Mouse (Mus musculus): Measurements from ENCODE around the gene Acbd6. TPM values are rescaled to one million over a fixed set of nuclear protein-coding genes. Genes with fewer than 3 reads are reported as not detected.

Acbd6 gene
- polyA plus RNA-seq (2015; fragmentation: Nextera tagmentation; extraction: Ambion mirVana) = 74.6 and 77.7 TPM in 2 replicates

DNA sequence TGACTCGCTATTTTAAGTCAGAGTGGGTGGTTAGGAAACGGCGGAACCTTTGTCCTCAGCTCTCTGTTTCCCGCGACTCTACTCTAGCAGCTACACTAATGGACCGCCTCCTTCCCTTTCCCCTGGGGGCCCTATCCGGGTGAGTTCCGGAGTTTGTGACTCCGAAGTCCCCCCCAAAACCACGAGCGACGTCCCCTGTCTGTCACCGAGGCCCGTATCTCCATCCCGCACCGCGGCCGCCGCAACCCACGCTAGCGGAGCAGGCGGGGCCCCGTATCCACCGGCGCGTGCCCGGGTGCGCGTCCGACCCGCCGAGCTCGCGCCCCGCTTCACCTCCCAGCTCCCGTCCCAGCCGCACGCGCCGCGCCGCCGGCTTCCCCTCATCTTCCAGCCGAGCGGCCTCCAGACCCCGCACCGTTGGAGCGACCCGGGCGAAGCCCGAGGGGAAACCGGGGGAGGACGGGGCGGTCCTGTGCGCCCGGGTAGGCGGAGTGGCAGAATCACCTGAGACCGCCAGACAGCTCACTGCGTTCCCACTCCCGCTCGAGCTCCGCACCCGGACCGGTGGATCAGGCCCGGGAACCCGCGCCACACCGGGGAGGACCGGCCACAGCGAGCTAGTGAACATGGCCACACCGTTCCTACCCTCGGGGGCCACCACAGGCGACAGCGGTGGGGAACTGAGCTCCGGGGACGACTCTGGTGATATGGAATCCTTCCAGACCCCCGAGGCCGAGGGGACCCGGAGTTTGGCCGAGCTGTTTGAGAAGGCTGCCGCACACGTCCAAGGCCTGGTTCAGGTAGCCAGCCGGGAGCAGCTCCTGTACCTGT is at the start of gene Acbd6:
Gene Acbd6, plus strand, starts transcription at position 109 of the 831 bp plus-strand sequence.
- no peaks in the 10 kb centered on the region for H3K27me3 ChIP-seq
- H3K4me2 ChIP-seq = peak within 1 kb of the TSS; percentile 90
- peak within 1 kb of the TSS; percentile 95 for H3K9ac ChIP-seq
- no peaks in the 10 kb centered on the region; the same call in 1 of the 2 replicates for H3K36me3 ChIP-seq
- H3K27ac ChIP-seq = peak within 1 kb of the TSS; percentile 83
- H3K4me3 ChIP-seq = peak within 1 kb of the TSS; percentile 95
- peaks cover 18% of the 10 kb centered on the region for H3K4me1 ChIP-seq
- WGBS = under 1% methylated on average over 80 of the region's 83 CpGs
- ATAC-seq (ENCODE audit: insufficient number of reproducible peaks, insufficient read depth, low FRiP score, low TSS enrichment, low read depth) = peak; percentile 81
- H3K9me3 ChIP-seq = no peaks in the 10 kb centered on the region

DNA sequence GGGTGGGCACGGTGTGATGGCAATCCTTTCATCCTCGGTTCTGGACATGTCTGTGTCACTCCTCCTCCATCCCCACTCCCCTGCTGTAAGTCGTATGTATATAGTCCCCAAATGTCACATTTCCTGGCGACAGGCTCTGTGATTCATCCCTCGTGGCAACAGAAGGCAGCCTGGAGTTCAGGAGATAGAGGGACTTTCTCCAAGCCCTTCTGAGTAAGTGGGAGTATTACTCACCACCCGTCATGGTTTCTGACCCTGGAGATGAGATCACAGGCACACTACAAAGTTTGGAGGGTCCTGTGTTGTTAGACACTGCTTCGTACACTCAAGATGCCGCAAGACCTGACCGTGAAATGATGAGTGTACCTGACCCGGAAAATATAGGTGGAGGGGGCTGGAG is 47.7 kb upstream of the Acbd6 start:
- Histone ChIP-seq H3K27ac (no peak overlapping the region), H3K4me2 (no peak overlapping the region), H3K4me3 (no peak overlapping the region), H3K36me3 (no peaks in the 10 kb centered on the region), H3K9ac (no peak overlapping the region), H3K9me3 (no peaks in the 10 kb centered on the region), H3K27me3 (no peaks in the 10 kb centered on the region), H3K4me1 (peaks cover 7% of the 10 kb centered on the region)
- 69% methylated on average over 10 of the region's 10 CpGs for WGBS
- no peak for ATAC-seq (ENCODE audit: insufficient number of reproducible peaks, insufficient read depth, low FRiP score, low TSS enrichment, low read depth)

DNA sequence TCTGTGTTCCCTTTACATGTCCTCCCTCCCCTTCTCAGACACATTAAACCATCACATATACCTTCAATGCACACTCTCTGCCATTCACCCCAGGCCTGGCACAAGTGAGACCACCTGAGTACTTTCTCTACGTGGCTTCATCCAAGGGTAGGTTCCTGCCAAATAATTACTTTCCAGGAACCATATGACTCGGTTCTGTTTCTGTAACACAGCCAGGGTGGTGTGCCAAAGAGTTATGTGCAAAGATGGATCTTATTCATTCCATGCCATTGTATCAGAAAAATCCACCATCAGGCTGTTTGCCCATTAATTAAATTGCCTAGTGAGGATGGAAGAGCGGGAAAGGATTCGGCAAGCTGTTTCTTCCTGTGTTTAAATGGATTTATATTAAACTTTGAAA is 42.1 kb upstream of the Acbd6 start:
- 85% methylated on average over 4 of the region's 4 CpGs for WGBS
- H3K4me3 ChIP-seq = no peak overlapping the region
- H3K4me2 ChIP-seq = no peak overlapping the region
- peaks cover 5% of the 10 kb centered on the region for H3K9me3 ChIP-seq
- no peaks in the 10 kb centered on the region for H3K36me3 ChIP-seq
- no peak for ATAC-seq (ENCODE audit: insufficient number of reproducible peaks, insufficient read depth, low FRiP score, low TSS enrichment, low read depth)
- no peak overlapping the region for H3K9ac ChIP-seq
- no peak overlapping the region for H3K27ac ChIP-seq
- no peaks in the 10 kb centered on the region for H3K4me1 ChIP-seq
- no peaks in the 10 kb centered on the region for H3K27me3 ChIP-seq

DNA sequence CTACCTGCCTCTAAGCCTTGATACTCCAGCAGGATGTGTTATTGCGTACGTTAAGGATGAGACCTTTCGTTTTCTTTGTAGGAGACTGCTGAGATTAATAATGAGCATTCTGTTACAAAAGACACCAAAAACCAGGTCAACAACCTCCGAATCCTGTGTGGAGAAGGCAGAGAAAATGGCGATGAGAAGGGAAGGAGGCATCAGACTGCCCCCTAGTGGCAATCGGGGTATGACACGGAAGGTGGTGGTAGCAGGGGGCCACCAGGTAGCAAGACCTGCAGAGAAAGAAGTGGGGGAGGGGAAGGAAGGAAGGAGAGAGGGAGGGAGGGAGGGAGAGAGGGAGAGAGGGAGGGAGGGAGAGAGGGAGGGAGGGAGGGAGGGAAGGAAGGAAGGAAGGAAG is 41.3 kb upstream of the Acbd6 start:
- Histone ChIP-seq H3K4me2 (no peak overlapping the region), H3K4me1 (no peaks in the 10 kb centered on the region), H3K27ac (no peak overlapping the region), H3K36me3 (no peaks in the 10 kb centered on the region), H3K9ac (no peak overlapping the region), H3K27me3 (no peaks in the 10 kb centered on the region), H3K9me3 (peaks cover 5% of the 10 kb centered on the region), H3K4me3 (no peak overlapping the region)
- WGBS = 35% methylated on average over 7 of the region's 7 CpGs
- ATAC-seq (ENCODE audit: insufficient number of reproducible peaks, insufficient read depth, low FRiP score, low TSS enrichment, low read depth) = no peak

DNA sequence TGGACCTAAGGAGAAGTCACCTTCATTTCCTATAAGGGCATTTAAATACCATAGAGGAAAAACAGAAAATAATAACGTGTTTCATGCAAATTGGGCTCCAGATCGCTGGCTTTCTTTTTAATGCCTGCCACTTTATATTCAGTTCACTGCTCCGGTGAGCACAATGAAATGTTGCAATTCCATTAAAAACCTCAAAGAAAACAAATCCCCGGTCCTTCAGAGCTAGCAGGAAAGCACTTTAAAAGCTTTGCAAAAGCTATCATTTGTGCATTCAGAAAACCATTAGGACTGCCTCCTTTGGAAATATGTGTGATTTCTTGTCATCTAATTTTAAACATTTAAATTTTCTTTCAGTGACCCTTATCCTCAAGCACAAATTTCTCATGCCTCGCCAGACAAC is 40.9 kb upstream of the Acbd6 start:
- no peak overlapping the region for H3K9ac ChIP-seq
- 58% methylated on average over 5 of the region's 5 CpGs for WGBS

DNA sequence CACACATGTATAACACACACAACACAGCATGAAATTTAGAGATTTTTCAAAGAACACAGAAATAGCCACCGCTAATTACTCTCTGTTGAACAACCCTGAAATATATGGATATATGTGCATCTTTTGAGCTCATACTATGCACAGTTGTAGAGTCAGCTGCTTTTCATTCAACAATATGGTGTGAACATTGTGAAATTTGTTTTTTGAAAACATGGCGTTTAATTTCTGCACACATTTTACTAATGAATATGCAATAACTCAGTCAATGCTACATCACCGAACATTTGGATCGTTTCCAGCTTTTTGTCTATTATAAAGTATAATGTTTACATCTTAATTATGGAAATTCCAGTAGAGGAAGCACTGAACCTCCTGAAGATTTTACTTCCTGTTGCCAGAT is 37.6 kb upstream of the Acbd6 start:
- Histone ChIP-seq H3K9me3 (peaks cover 5% of the 10 kb centered on the region), H3K27ac (no peak overlapping the region), H3K9ac (no peak overlapping the region), H3K4me1 (no peaks in the 10 kb centered on the region), H3K27me3 (peaks cover 2% of the 10 kb centered on the region; the same call in 1 of the 2 replicates), H3K4me3 (no peak overlapping the region), H3K4me2 (no peak overlapping the region), H3K36me3 (no peaks in the 10 kb centered on the region)
- ATAC-seq (ENCODE audit: insufficient number of reproducible peaks, insufficient read depth, low FRiP score, low TSS enrichment, low read depth) = no peak
- 88% methylated on average over 4 of the region's 4 CpGs for WGBS

More for the DNA sequence above, 40.9 kb upstream of the Acbd6 start:
- Histone ChIP-seq H3K9me3 (peaks cover 5% of the 10 kb centered on the region), H3K4me3 (no peak overlapping the region), H3K4me2 (no peak overlapping the region), H3K27me3 (no peaks in the 10 kb centered on the region), H3K36me3 (no peaks in the 10 kb centered on the region), H3K27ac (no peak overlapping the region), H3K4me1 (no peaks in the 10 kb centered on the region)
- no peak for ATAC-seq (ENCODE audit: insufficient number of reproducible peaks, insufficient read depth, low FRiP score, low TSS enrichment, low read depth)

DNA sequence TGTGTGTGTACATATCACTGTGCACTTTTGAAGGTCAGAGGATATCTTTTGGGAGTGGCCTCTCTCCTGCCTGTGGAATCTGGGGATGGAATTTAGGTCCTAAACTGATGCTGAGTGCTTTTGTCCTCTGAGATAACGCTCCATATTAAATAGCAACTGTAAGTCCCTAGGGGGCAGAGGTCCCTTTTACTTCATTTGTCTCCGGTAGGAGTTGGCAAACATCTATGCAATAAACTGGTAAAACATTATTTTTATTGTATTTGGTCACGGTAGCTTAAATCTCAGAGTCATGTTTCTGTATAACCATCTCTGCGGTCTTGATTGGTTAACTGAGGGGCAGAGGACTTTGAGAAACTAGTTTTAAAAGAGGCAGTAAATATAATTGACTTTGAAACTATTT is 35.4 kb upstream of the Acbd6 start:
- Histone ChIP-seq H3K4me1 (peaks cover 4% of the 10 kb centered on the region), H3K36me3 (no peaks in the 10 kb centered on the region), H3K9me3 (peaks cover 5% of the 10 kb centered on the region), H3K4me2 (no peak overlapping the region), H3K27me3 (peaks cover 10% of the 10 kb centered on the region), H3K4me3 (no peak overlapping the region), H3K27ac (no peak overlapping the region), H3K9ac (no peak overlapping the region)
- WGBS = 62% methylated on average over 4 of the region's 4 CpGs
- no peak for ATAC-seq (ENCODE audit: insufficient number of reproducible peaks, insufficient read depth, low FRiP score, low TSS enrichment, low read depth)

DNA sequence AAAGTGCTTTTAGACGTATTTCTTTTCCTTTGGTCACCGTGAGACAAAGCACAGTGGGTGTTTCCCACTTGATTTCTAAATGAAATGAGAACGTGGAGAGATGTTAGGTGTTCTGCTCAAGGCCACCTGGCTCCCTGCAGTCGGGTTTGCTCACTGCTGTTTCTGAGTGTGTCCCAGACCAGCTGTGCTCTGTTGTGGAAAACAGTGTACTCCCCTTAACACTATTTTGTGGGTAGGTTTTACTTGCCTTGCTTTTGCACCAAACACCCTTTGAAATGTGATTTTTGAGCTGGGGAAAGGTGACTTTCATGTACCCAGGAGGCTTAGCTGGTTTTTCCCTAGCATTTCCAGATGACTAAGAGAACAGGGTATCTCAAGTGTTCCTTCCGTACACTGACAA is 31.7 kb upstream of the Acbd6 start:
- WGBS = 59% methylated on average over 5 of the region's 5 CpGs
- peaks cover 24% of the 10 kb centered on the region for H3K27me3 ChIP-seq
- peaks cover 32% of the 10 kb centered on the region for H3K4me1 ChIP-seq
- no peaks in the 10 kb centered on the region for H3K9me3 ChIP-seq
- H3K36me3 ChIP-seq = no peaks in the 10 kb centered on the region
- no peak overlapping the region for H3K4me2 ChIP-seq
- no peak for ATAC-seq (ENCODE audit: insufficient number of reproducible peaks, insufficient read depth, low FRiP score, low TSS enrichment, low read depth)
- no peak overlapping the region for H3K4me3 ChIP-seq
- no peak overlapping the region for H3K27ac ChIP-seq
- no peak overlapping the region for H3K9ac ChIP-seq

DNA sequence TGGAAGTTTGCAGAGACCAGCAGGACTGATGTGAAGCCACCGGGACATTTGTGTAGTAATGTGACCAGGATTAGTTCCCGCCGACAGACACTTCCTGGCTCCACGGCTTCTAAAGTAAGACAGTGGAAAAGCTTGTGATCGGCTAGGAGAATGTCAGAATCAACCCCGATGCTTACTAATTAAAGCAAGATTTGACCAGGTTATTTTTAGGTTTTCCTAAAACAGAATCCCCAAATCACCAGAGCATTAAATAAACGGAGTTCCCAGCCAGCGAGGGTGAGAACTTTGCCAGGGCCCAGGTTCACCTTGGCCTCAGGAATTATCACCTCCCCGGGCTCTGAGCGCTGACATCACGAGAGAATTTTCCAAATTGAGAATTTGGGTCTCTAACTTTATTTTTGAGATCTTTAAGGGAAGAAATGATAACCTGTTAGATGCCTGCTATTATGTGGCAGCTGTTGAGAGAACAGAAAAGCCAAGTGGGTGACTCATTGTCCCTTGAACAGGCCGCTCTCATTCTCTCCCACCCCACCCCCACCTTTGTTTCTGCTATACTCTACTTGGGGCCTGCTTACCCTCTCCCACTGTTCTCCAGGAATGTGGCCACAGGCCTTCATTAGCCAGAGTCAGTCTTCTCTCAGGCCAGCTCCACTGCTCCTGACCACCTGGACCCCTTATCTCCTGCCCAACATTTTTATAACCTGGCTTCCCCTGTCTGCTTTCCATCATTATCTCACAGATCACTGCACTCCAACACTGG is 30.7 kb upstream of the Acbd6 start:
- H3K27ac ChIP-seq = no peak overlapping the region

DNA sequence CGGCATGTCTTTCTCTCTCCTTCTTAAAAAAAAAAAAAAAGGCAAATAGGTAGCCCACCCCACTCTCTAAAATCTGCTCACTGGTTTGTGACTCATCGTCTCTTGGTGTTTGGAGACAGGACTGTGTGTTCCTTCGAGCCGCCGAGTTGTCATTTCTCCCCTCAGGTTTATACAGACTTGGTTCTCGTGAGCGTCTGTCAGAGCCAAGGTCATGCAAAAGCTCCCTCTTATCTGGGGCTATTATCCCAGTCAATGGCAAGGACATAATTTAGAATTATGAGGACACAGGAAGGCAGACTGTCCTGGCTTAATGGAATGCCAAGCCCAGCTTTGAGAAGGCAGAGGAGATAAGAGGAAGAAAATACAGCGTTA is 30.1 kb upstream of the Acbd6 start:
- Histone ChIP-seq H3K9me3 (no peaks in the 10 kb centered on the region), H3K36me3 (no peaks in the 10 kb centered on the region), H3K4me1 (peaks cover 37% of the 10 kb centered on the region), H3K27ac (no peak overlapping the region), H3K4me3 (no peak overlapping the region), H3K4me2 (no peak overlapping the region), H3K9ac (no peak overlapping the region), H3K27me3 (peaks cover 24% of the 10 kb centered on the region)
- 21% methylated on average over 8 of the region's 8 CpGs for WGBS
- no peak for ATAC-seq (ENCODE audit: insufficient number of reproducible peaks, insufficient read depth, low FRiP score, low TSS enrichment, low read depth)

More for the DNA sequence above, 30.7 kb upstream of the Acbd6 start:
- no peak for ATAC-seq (ENCODE audit: insufficient number of reproducible peaks, insufficient read depth, low FRiP score, low TSS enrichment, low read depth)
- Histone ChIP-seq H3K9ac (no peak overlapping the region), H3K9me3 (no peaks in the 10 kb centered on the region), H3K4me2 (no peak overlapping the region), H3K27me3 (peaks cover 24% of the 10 kb centered on the region), H3K36me3 (no peaks in the 10 kb centered on the region), H3K4me1 (peaks cover 35% of the 10 kb centered on the region), H3K4me3 (no peak overlapping the region)
- 20% methylated on average over 12 of the region's 12 CpGs for WGBS

DNA sequence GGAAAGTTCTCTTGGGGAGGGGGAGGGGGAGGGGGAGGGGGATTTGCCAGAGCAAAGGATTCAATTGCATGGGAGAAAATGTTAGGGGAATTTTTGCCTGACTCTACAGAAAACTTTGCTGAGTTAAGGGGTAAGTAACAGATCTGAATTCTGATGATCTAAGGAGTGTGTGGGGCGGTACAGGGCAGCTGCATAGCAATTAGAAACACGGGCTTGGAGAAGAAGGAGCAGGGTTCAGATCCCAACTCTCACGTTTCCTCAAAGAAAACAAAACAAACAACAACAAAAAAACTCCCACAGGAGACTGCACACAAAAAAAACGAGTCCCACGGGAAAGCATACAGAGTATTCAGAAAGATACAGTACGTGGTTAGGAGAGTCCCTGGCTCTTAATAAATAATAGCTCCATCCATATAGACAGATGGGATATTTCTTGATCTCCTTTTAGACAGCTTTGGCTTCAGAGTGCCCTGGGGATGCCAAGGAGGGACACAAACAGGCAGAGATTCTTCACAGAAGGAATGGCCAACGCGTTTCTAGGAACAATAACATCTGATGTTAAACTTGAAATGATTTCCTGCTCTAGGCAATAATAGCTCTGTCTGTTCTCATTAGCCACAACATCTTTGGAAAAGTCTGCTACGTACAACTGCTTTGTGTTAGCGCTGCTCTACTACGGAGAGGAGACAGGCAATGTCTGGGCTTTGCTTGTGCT is 29.4 kb upstream of the Acbd6 start:
- no peak for ATAC-seq (ENCODE audit: insufficient number of reproducible peaks, insufficient read depth, low FRiP score, low TSS enrichment, low read depth)
- H3K36me3 ChIP-seq = no peaks in the 10 kb centered on the region
- no peak overlapping the region for H3K4me3 ChIP-seq
- H3K9ac ChIP-seq = no peak overlapping the region
- peaks cover 24% of the 10 kb centered on the region for H3K27me3 ChIP-seq
- 10% methylated on average over 11 of the region's 11 CpGs for WGBS
- H3K4me1 ChIP-seq = peaks cover 43% of the 10 kb centered on the region
- 0 out of 2 replicates have a peak overlapping the region, but pooled peaks have one; percentile 11 for H3K4me2 ChIP-seq
- no peak overlapping the region for H3K27ac ChIP-seq
- no peaks in the 10 kb centered on the region for H3K9me3 ChIP-seq

Measured in embryonic facial prominence, embryonic 13.5 days (tissue).